Comparison of ENCODE assay signal across 8 mouse cellular contexts in the genomic region with DNA sequence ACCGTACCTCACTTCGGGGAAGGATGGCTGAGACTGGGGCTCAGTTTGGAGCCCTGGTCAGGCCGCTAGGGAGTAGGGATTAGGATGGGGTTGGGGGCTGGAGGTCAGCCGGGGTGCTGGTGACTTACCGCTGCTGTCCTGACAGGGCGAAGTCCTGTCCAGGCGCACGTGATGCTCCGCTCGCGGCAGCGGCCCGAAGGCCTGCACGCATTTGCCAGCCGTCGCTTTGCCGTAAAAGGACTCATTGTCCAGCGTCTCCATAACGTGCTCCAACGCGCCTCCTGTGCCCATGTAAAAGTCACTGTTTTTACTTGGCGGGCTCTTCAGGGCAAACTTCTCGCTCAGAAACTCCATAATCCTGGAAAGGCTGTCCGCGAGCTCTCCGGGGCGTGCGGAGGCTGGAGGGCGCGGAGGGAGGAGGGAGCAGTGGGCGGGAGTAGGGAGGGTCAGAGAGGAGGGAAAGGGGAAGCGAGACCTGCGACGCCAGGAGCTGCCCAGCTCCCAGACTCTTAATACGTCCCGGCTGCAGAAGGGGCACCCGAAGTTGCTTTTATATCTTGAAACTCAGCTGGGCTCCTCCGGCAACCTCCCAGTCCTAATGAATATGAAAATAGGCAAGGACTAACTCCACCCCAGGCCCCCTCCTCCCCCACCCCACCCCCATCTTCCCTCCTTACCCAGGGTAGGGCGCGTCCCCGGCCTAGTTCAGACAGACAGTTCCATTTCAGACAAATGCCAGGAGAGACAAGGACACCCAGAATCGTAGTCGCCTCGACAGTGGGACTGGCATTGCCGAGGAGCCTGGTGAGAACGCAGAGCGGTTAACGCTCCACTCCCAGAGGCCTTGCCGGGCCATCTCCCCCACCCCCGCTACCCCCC. TPM values are rescaled to one million over a fixed set of nuclear protein-coding genes. Genes with fewer than 3 reads are reported as not detected.
DNase-seq lines count a peak whose midpoint lies in the region; ATAC-seq and TF ChIP-seq lines count a peak whose summit lies in the region.

No protein-coding gene starts in this region.

- H3K9ac ChIP-seq in lung, postnatal 0 days (replicated peaks; ENCODE audit: low read depth), result no peak overlapping the region
- H3K9ac ChIP-seq in forebrain, embryonic 14.5 days (ENCODE audit: low read length), result no peak overlapping the region
- no peak overlapping the region for H3K9ac ChIP-seq in intestine, postnatal 0 days (ENCODE audit: low read depth, low read length)
- H3K9ac ChIP-seq in liver, embryonic 16.5 days (ENCODE audit: low read depth, low read length), result no peak overlapping the region
- no peak overlapping the region for H3K9ac ChIP-seq in stomach, embryonic 16.5 days (ENCODE audit: low read length)

- peak; percentile 54 for ATAC-seq in lung, postnatal 0 days
- ATAC-seq in forebrain, embryonic 14.5 days, result peak; percentile 56
- peak; percentile 36 for ATAC-seq in intestine, postnatal 0 days
- ATAC-seq in liver, embryonic 16.5 days (ENCODE audit: low read depth), result 0 out of 2 replicates have a peak, but pooled peaks have one; percentile 21
- ATAC-seq in stomach, embryonic 16.5 days (ENCODE audit: insufficient read depth, low FRiP score), result peak; percentile 68; the same call in 1 of the 2 replicates

- peaks cover 42% of the 10 kb centered on the region for H3K27me3 ChIP-seq in lung, postnatal 0 days (replicated peaks; ENCODE audit: insufficient read depth, low read length)
- peaks cover 64% of the 10 kb centered on the region for H3K27me3 ChIP-seq in forebrain, embryonic 14.5 days (replicated peaks; ENCODE audit: control insufficient read depth, insufficient read depth, low read length)
- peaks cover 84% of the 10 kb centered on the region for H3K27me3 ChIP-seq in intestine, postnatal 0 days (replicated peaks; ENCODE audit: control insufficient read depth, insufficient read depth, low read length)
- peaks cover 69% of the 10 kb centered on the region for H3K27me3 ChIP-seq in liver, embryonic 16.5 days (ENCODE audit: control insufficient read depth, insufficient read depth, low read depth, low read length)
- peaks cover 75% of the 10 kb centered on the region for H3K27me3 ChIP-seq in stomach, embryonic 16.5 days (ENCODE audit: control insufficient read depth, insufficient read depth, low read length)

- no peaks in the 10 kb centered on the region for H3K36me3 ChIP-seq in lung, postnatal 0 days (ENCODE audit: insufficient read depth, low read length)
- H3K36me3 ChIP-seq in forebrain, embryonic 14.5 days (ENCODE audit: control insufficient read depth, insufficient read depth, low read length), result no peaks in the 10 kb centered on the region
- H3K36me3 ChIP-seq in intestine, postnatal 0 days (ENCODE audit: control insufficient read depth, insufficient read depth), result no peaks in the 10 kb centered on the region
- no peaks in the 10 kb centered on the region for H3K36me3 ChIP-seq in liver, embryonic 16.5 days (ENCODE audit: control insufficient read depth, insufficient read depth)
- H3K36me3 ChIP-seq in stomach, embryonic 16.5 days (ENCODE audit: control insufficient read depth, insufficient read depth, low read length), result no peaks in the 10 kb centered on the region

- H3K4me3 ChIP-seq in lung, postnatal 0 days (ENCODE audit: low read depth, low read length), result peak overlapping the region; percentile 42
- peak overlapping the region; percentile 22; the same call in 1 of the 2 replicates for H3K4me3 ChIP-seq in forebrain, embryonic 14.5 days (ENCODE audit: low read depth, low read length)
- peak overlapping the region; percentile 36 for H3K4me3 ChIP-seq in intestine, postnatal 0 days (ENCODE audit: low read depth, low read length)
- peak overlapping the region; percentile 31; the same call in 1 of the 2 replicates for H3K4me3 ChIP-seq in liver, embryonic 16.5 days (ENCODE audit: low read depth, low read length)
- peak overlapping the region; percentile 38 for H3K4me3 ChIP-seq in stomach, embryonic 16.5 days (replicated peaks; ENCODE audit: low read length)

- H3K9me3 ChIP-seq in lung, postnatal 0 days (ENCODE audit: low read length), result no peaks in the 10 kb centered on the region
- no peaks in the 10 kb centered on the region for H3K9me3 ChIP-seq in forebrain, embryonic 14.5 days (replicated peaks; ENCODE audit: control insufficient read depth, low read length)
- H3K9me3 ChIP-seq in intestine, postnatal 0 days (ENCODE audit: control insufficient read depth), result no peaks in the 10 kb centered on the region
- H3K9me3 ChIP-seq in liver, embryonic 16.5 days (replicated peaks; ENCODE audit: control insufficient read depth, low read length), result no peaks in the 10 kb centered on the region
- no peaks in the 10 kb centered on the region for H3K9me3 ChIP-seq in stomach, embryonic 16.5 days (replicated peaks; ENCODE audit: control insufficient read depth, low read length)

- TF ChIP-seq EP300 in lung, postnatal 0 days (IDR thresholded peaks at IDR 0.05), result no peak

- 1% methylated on average over 49 of the region's 50 CpGs for WGBS in lung, postnatal 0 days
- WGBS in forebrain, embryonic 14.5 days, result under 1% methylated on average over 47 of the region's 50 CpGs
- WGBS in intestine, postnatal 0 days, result 1% methylated on average over 50 of the region's 50 CpGs
- under 1% methylated on average over 49 of the region's 50 CpGs for WGBS in liver, embryonic 16.5 days (ENCODE audit: insufficient replicate concordance)
- under 1% methylated on average over 50 of the region's 50 CpGs for WGBS in stomach, embryonic 16.5 days

- H3K4me1 ChIP-seq in lung, postnatal 0 days (ENCODE audit: insufficient read depth, low read depth, low read length), result peaks cover 2% of the 10 kb centered on the region; the same call in 1 of the 2 replicates
- H3K4me1 ChIP-seq in forebrain, embryonic 14.5 days (ENCODE audit: control insufficient read depth, insufficient read depth, low read length), result peaks cover 3% of the 10 kb centered on the region
- H3K4me1 ChIP-seq in intestine, postnatal 0 days (replicated peaks; ENCODE audit: control insufficient read depth, insufficient read depth, low read length), result no peaks in the 10 kb centered on the region
- H3K4me1 ChIP-seq in liver, embryonic 16.5 days (ENCODE audit: control insufficient read depth, low read depth, low read length), result no peaks in the 10 kb centered on the region; the same call in 1 of the 2 replicates
- H3K4me1 ChIP-seq in stomach, embryonic 16.5 days (ENCODE audit: control insufficient read depth, insufficient read depth, low read length), result peaks cover 3% of the 10 kb centered on the region; the same call in 1 of the 2 replicates

- TF ChIP-seq CTCF in lung, postnatal 0 days (IDR thresholded peaks at IDR 0.05), result no peak
- TF ChIP-seq CTCF in intestine, postnatal 0 days (IDR thresholded peaks at IDR 0.05; ENCODE audit: low read depth), result no peak

- DNase-seq in lung, postnatal 0 days (ENCODE audit: low spot score), result peak; percentile 23
- no peak for DNase-seq in lung, postnatal 10 days
- no peak for DNase-seq in forebrain, embryonic 14.5 days (ENCODE audit: low spot score)
- DNase-seq in thymus, postnatal 0 days (ENCODE audit: low spot score), result no peak
- DNase-seq in layer of hippocampus, adult 9-11 months, result no peak

- H3K4me2 ChIP-seq in lung, postnatal 0 days (replicated peaks; ENCODE audit: low read depth, low read length), result peak overlapping the region; percentile 61
- peak overlapping the region; percentile 44 for H3K4me2 ChIP-seq in forebrain, embryonic 14.5 days (ENCODE audit: low read length)
- peak overlapping the region; percentile 61 for H3K4me2 ChIP-seq in intestine, postnatal 0 days (replicated peaks; ENCODE audit: low read depth)
- H3K4me2 ChIP-seq in liver, embryonic 16.5 days (ENCODE audit: low read depth, low read length), result peak overlapping the region; percentile 41
- peak overlapping the region; percentile 54 for H3K4me2 ChIP-seq in stomach, embryonic 16.5 days (ENCODE audit: low read depth, low read length)

- H3K27ac ChIP-seq in lung, postnatal 0 days (ENCODE audit: low read length), result no peak overlapping the region
- no peak overlapping the region for H3K27ac ChIP-seq in forebrain, embryonic 14.5 days (ENCODE audit: low read depth, low read length)
- H3K27ac ChIP-seq in intestine, postnatal 0 days (ENCODE audit: low read depth, low read length), result no peak overlapping the region
- no peak overlapping the region for H3K27ac ChIP-seq in liver, embryonic 16.5 days (ENCODE audit: low read length)
- H3K27ac ChIP-seq in stomach, embryonic 16.5 days (ENCODE audit: low read length), result no peak overlapping the region

RNA-seq across cellular contexts. Expression of a gene that starts 1.5 kb away (rescaled TPM):
- not detected in 2 replicates for polyA plus RNA-seq in lung, postnatal 0 days (2015; fragmentation: Nextera tagmentation; extraction: Ambion mirVana)
- 0.99 and 1.5 TPM in 2 replicates for polyA plus RNA-seq in forebrain, embryonic 14.5 days (2014; fragmentation: Nextera tagmentation; extraction: Ambion mirVana)
- not detected in 2 replicates for polyA plus RNA-seq in intestine, postnatal 0 days (2015; fragmentation: Nextera tagmentation; extraction: Ambion mirVana)
- not detected in 2 replicates for polyA plus RNA-seq in liver, embryonic 16.5 days (2015; fragmentation: Nextera tagmentation; extraction: Ambion mirVana)
- 0.10 and 0.15 TPM in 2 replicates for polyA plus RNA-seq in stomach, embryonic 16.5 days (2015; fragmentation: Nextera tagmentation; extraction: Ambion mirVana)
- polyA plus RNA-seq in thymus, postnatal 0 days (2015; fragmentation: Nextera tagmentation; extraction: Ambion mirVana), result 0.18 and 0.39 TPM in 2 replicates
